ENCODE assay signal across 22 mouse cellular contexts in genomic region chr3:109371576-109371975, GRCm38 (mm10). TPM values are rescaled to one million over a fixed set of nuclear protein-coding genes. Genes with fewer than 3 reads are reported as not detected.
DNase-seq lines count a peak whose midpoint lies in the region; ATAC-seq lines count a peak whose summit lies in the region.
"Had no signal": no experiment of that assay in that cellular context is flagged by ENCODE, and none has a peak within 500 bp of the region (broad histone marks: within the 10 kb centered on the region; RNA-seq: fewer than 3 reads in every experiment).

No protein-coding gene starts in this region.

- DNase-seq in CD4-positive helper T cell, adult 2 months (ENCODE audit: low read depth, low spot score), result peak; percentile 69
- DNase-seq in CD4-positive, CD25-positive, alpha-beta regulatory T cell, adult 2 months (ENCODE audit: low read depth, low spot score), result peak; percentile 26
- peak; percentile 66 for DNase-seq in naive thymus-derived CD4-positive, alpha-beta T cell, adult 2 months (ENCODE audit: low read depth)
- no peak for DNase-seq in layer of hippocampus, postnatal 10 days (ENCODE audit: low spot score in 2 of 2)
- DNase-seq in T-cell, adult 2 months (ENCODE audit: low spot score), result no peak
- DNase-seq: adrenal gland, adult 2 months; adrenal gland, postnatal 25 days; cerebellum, adult 11-12 months; cerebellum, adult 8-10 months; cerebellum, postnatal 10 days; cerebellum, postnatal 36 days; embryo, embryonic 11 days; forebrain, postnatal 0 days; gastrocnemius, adult 2 months; gastrocnemius, postnatal 14 days; heart, adult 18-20 months; heart, postnatal 10 days; kidney, adult 11 months had no signal

- peak; percentile 30; the same call in 1 of the 2 replicates for ATAC-seq in granulocyte monocyte progenitor cell, adult 5-6 weeks (replicated peaks; ENCODE audit: poor library complexity, severe bottlenecking)
- ATAC-seq: forebrain, embryonic 14.5 days; forebrain, postnatal 0 days; intestine, embryonic 15.5 days had no signal

RNA-seq across cellular contexts. Expression of gene Vav3, which starts 31.1 kb away (rescaled TPM):
- total RNA-seq in granulocyte monocyte progenitor cell, adult 5-6 weeks (2014; fragmentation: Nextera tagmentation), result 52.5 and 75.4 TPM in 2 replicates
- 84.4 and 85.7 TPM in 2 replicates for total RNA-seq in granulocyte monocyte progenitor cell, adult 5-6 weeks (2017)
- total RNA-seq in layer of hippocampus, postnatal 10 days (2021), result 1 to 10 TPM; 7.0 to 8.1 TPM
- total RNA-seq: MEL had no signal

Comparison
In these comparisons a context has a peak if more than half of its experiments do, and no peak if none do; other contexts are left out.
1. DNase-seq: peak in CD4-positive helper T cell, adult 2 months (single experiment), CD4-positive, CD25-positive, alpha-beta regulatory T cell, adult 2 months (single experiment) and naive thymus-derived CD4-positive, alpha-beta T cell, adult 2 months (single experiment); none in layer of hippocampus, postnatal 10 days (0 of 2) and T-cell, adult 2 months (single experiment).
2. RNA of gene Vav3, which starts 31.1 kb away (total RNA-seq): 52.5 to 85.7 TPM in granulocyte monocyte progenitor cell, adult 5-6 weeks; 7.0 to 8.1 TPM in layer of hippocampus, postnatal 10 days; every median in the first group is over 4 times any median in the second.